Mouse (Mus musculus) lung, embryonic 14.5 days (tissue): ENCODE data around the gene Prex1. TPM values are rescaled to one million over a fixed set of nuclear protein-coding genes. Genes with fewer than 3 reads are reported as not detected.
A peak's percentile ranks its signal among the peaks of the same experiment; 100 is the strongest.

ENCODE experiments used
- ATAC-seq: fragments of 200-750 bp; cut with Nextera tagmentation; 2 replicates; pipeline ENCODE4 v1.8.0; 2017; ENCODE audit warnings: mild to moderate bottlenecking, moderate TSS enrichment, moderate library complexity; ENCODE audit not compliant: insufficient read depth
- DNase-seq: peaks from one replicate; pipeline ENCODE4 v3.0.0-alpha.2; 2015
- H3K27ac ChIP-seq: fragments of 300-500 bp; sonication (generic); 2 replicates; pipeline ENCODE4 v1.5.1; 2014; ENCODE audit warnings: low read depth, mild to moderate bottlenecking, moderate library complexity
- H3K27me3 ChIP-seq: fragments of 300-500 bp; sonication (generic); 2 replicates; pipeline ENCODE4 v1.6.1; 2014; ENCODE audit warnings: low read length, control low read depth; ENCODE audit not compliant: insufficient read depth
- H3K36me3 ChIP-seq: fragments of 300-500 bp; sonication (generic); 2 replicates; pipeline ENCODE4 v1.6.1; 2014; ENCODE audit warnings: control low read depth; ENCODE audit not compliant: insufficient read depth
- H3K4me1 ChIP-seq: fragments of 300-500 bp; sonication (generic); 2 replicates; pipeline ENCODE4 v1.6.1; 2014; ENCODE audit warnings: antibody characterized with exemption, control low read depth; ENCODE audit not compliant: insufficient read depth
- H3K4me2 ChIP-seq: fragments of 300-500 bp; sonication (generic); 2 replicates; pipeline ENCODE4 v1.6.1; 2014; ENCODE audit warnings: mild to moderate bottlenecking
- H3K4me3 ChIP-seq: fragments of 300-500 bp; sonication (generic); 2 replicates; pipeline ENCODE4 v1.5.1; 2014; ENCODE audit warnings: low read depth, low read length
- H3K9ac ChIP-seq: fragments of 300-500 bp; sonication (generic); 2 replicates; pipeline ENCODE4 v1.6.1; 2014
- H3K9me3 ChIP-seq: fragments of 300-500 bp; sonication (generic); 2 replicates; pipeline ENCODE4 v1.6.1; 2016; ENCODE audit warnings: low read depth, low read length, control low read depth
- CTCF ChIP-seq: IDR thresholded peaks from 2 replicates; pipeline ENCODE4 v1.5.1; 2016; ENCODE audit warnings: antibody characterized with exemption, low read depth
- WGBS: fragments of 180-500 bp; shearing (Covaris S2); extraction: QIAGEN DNeasy Blood & Tissue Kit; methylation state at CpG from one replicate; pipeline ENCODE4 v1.1.7; 2014; 5-methylcytosine and 5-hydroxymethylcytosine counted together
- polyA plus RNA-seq: library from polyadenylated mRNA; unstranded; fragments of >200 nt; fragmentation: Nextera tagmentation; extraction: Ambion mirVana; gene quantifications from 2 replicates; pipeline ENCODE4 v1.2.1, GENCODE M21; 2014

Gene Prex1
- polyA plus RNA-seq, 1 experiment from 2014 or later: 12.9 TPM

DNA sequence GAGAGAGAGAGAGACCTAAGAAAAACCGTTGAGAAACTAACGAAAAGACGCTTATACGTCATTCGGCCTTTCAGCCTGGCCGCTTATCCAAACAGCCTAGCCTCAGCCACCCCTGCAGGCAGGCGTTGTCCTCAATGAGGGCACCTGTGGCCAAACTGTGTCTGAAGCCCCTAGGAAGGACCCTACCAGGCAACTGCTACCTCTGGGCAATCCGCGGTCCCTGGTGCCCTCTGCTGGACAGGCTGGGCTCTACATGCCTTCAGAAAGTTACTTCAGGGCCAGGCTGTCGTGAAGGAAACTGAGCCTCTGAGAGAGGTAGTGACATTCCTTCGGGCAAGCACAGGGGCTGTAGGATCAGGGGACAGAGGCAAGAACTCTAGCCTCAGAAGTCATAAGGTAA, 149.2 kb downstream of the Prex1 start:
- peak; percentile 69; the same call in 1 of the 2 replicates for ATAC-seq
- H3K4me2 ChIP-seq: peak overlapping the region; percentile 37
- no peak overlapping the region for H3K4me3 ChIP-seq

DNA sequence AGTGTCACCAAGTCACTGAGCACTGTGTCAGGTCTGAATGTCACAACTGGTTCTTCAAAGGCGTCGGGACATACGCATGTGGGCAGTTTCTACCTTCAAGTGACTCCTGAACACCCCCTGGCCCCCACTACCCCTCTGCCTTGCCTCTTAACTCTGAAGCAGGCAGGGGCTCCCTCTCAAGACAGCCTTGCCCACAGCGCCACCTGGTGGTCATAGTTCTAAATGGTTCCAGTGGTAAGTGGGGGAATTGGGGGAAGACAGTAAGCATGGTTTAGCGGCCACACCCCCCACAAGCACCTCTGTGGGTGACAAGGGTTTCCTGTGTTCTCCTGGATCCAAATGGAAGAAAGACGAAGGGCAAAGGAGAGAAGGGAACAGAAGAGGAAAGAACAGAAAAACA, 149.7 kb downstream of the Prex1 start:
- no peaks in the 10 kb centered on the region for H3K4me1 ChIP-seq
- 6% methylated on average over 6 of the region's 6 CpGs for WGBS
- peak; percentile 94 for DNase-seq
- peak overlapping the region; percentile 37 for H3K4me2 ChIP-seq
- no peak overlapping the region for H3K9ac ChIP-seq
- peak; percentile 54; the same call in 1 of the 2 replicates for ATAC-seq
- no peaks in the 10 kb centered on the region for H3K27me3 ChIP-seq
- TF ChIP-seq CTCF: peak; percentile 96
- no peak overlapping the region for H3K27ac ChIP-seq
- no peaks in the 10 kb centered on the region for H3K9me3 ChIP-seq
- no peak overlapping the region for H3K4me3 ChIP-seq
- H3K36me3 ChIP-seq: no peaks in the 10 kb centered on the region

More for the DNA sequence above, 149.2 kb downstream of the Prex1 start:
- Histone ChIP-seq H3K9ac (no peak overlapping the region), H3K27me3 (no peaks in the 10 kb centered on the region), H3K9me3 (no peaks in the 10 kb centered on the region), H3K36me3 (no peaks in the 10 kb centered on the region), H3K4me1 (no peaks in the 10 kb centered on the region), H3K27ac (no peak overlapping the region)
- WGBS: 5% methylated on average over 11 of the region's 11 CpGs
- TF ChIP-seq CTCF: peak; percentile 99
- DNase-seq: peak; percentile 88

DNA sequence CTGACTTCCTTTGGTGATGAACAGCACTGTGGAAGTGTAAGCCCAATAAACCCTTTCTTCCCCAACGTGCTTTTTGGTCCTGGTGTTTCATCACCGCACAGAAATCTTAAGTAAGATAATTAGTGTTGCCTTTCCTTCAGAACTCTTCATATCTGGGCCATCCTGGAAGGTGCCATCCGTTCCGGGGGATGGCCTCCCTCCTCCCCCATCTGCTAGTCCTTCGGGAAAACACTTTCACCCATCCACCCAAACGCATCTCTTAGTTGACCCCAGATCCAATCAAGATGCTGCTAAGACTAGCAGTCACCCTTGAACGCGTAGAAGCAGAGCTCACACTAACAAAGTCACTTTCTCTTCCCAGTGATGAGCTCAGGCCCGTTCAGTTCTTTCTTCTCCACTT, 150.6 kb downstream of the Prex1 start:
- DNase-seq (no peak), ATAC-seq (no peak)
- Histone ChIP-seq H3K9ac (no peak overlapping the region), H3K36me3 (no peaks in the 10 kb centered on the region), H3K27me3 (no peaks in the 10 kb centered on the region), H3K27ac (no peak overlapping the region), H3K9me3 (no peaks in the 10 kb centered on the region), H3K4me2 (no peak overlapping the region), H3K4me3 (no peak overlapping the region), H3K4me1 (no peaks in the 10 kb centered on the region)
- 85% methylated on average over 9 of the region's 9 CpGs for WGBS
- TF ChIP-seq CTCF: no peak

DNA sequence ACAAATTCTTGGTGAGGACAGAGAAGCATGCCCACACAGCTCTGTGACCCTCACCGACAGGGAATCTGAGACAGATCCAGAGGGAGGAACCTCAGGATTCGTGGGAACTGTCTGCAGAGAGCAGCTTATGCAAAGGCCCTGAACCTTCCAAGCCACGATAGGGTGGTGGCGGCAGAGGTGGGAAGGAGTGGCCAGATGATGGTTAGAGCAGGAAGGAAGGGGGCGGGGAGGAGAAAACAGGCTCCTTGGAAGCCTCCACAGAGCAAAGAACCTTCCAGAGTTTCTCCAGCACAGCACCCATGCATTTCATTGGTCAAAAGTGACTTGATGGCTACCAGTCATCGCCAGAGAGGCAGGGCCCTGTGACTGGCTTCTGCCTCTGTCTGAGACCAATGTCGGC, 151.9 kb downstream of the Prex1 start:
- ATAC-seq (no peak), DNase-seq (no peak)
- Histone ChIP-seq H3K4me3 (no peak overlapping the region), H3K36me3 (no peaks in the 10 kb centered on the region), H3K27me3 (no peaks in the 10 kb centered on the region), H3K9ac (no peak overlapping the region), H3K27ac (no peak overlapping the region), H3K4me2 (no peak overlapping the region), H3K9me3 (no peaks in the 10 kb centered on the region), H3K4me1 (no peaks in the 10 kb centered on the region)
- WGBS: 63% methylated on average over 7 of the region's 7 CpGs
- no peak for TF ChIP-seq CTCF

DNA sequence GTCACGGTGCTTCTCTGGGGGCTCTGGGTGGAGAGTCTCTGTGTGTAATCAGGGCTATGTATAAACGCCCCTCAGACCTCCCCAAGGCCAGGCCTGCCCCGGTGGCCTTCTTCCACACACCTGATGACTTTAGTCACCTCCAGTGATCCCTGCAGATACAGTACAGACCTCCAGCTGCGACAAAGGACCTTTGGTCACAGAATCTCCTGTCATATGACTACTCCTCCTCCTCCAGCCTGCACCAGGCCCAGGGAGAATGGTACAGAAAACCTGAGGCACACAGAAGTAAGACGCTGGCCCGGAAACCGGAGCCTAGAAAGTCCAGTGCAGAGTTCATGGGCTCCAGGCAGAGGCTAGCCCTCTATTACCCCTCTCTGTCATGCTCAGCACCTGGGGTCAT, 152.8 kb downstream of the Prex1 start:
- TF ChIP-seq CTCF: no peak
- H3K4me2 ChIP-seq: no peak overlapping the region
- ATAC-seq: no peak
- H3K9ac ChIP-seq: no peak overlapping the region
- no peak overlapping the region for H3K4me3 ChIP-seq
- 84% methylated on average over 7 of the region's 7 CpGs for WGBS
- H3K36me3 ChIP-seq: no peaks in the 10 kb centered on the region
- no peak overlapping the region for H3K27ac ChIP-seq
- no peaks in the 10 kb centered on the region for H3K4me1 ChIP-seq
- no peaks in the 10 kb centered on the region for H3K9me3 ChIP-seq
- no peaks in the 10 kb centered on the region for H3K27me3 ChIP-seq
- DNase-seq: no peak

DNA sequence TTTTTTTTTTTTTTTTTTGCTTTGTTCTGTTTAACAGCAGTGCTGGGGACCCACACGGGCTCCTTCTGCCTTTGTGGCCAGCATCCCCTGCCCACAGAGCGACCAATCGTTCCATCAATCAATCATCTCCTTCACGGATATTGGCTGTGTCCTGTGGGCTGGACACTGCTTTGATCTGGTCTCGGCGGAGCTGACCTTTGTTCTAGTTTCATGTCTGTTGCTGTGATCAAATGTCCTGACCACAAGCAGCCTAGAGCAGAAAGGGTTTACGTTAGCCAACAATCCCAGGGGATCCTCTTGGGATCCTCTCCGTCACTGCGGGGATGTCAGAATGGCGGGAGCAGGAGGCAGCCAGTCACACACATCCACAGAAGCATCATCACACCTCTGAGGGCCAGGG, 154.1 kb downstream of the Prex1 start:
- ATAC-seq (no peak), DNase-seq (no peak)
- H3K36me3 ChIP-seq: no peaks in the 10 kb centered on the region
- H3K4me1 ChIP-seq: no peaks in the 10 kb centered on the region
- WGBS: 23% methylated on average over 10 of the region's 10 CpGs
- no peaks in the 10 kb centered on the region for H3K27me3 ChIP-seq
- no peaks in the 10 kb centered on the region for H3K9me3 ChIP-seq
- no peak for TF ChIP-seq CTCF
- H3K27ac ChIP-seq: no peak overlapping the region
- no peak overlapping the region for H3K4me3 ChIP-seq
- H3K9ac ChIP-seq: no peak overlapping the region
- H3K4me2 ChIP-seq: no peak overlapping the region

DNA sequence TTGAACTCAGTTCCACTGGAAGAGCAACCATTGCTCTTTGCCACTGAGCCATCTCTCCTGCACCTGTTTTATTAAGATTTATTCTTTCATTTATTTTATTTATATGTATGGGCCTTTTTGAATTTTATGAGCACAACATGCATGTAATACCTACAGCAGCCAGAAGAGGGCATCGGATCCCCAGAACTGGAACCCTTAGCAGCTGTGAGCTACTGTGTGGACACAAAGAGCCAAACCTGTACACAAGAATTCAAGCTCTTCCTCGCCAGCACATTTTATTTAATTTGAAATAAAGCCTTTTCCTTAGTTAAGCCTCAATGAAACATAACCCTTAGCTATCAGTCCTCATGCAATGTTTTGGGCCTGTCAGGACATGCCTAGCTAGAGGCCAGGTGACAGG, 158.1 kb downstream of the Prex1 start:
- Histone ChIP-seq H3K4me1 (no peaks in the 10 kb centered on the region), H3K36me3 (no peaks in the 10 kb centered on the region), H3K9ac (no peak overlapping the region), H3K9me3 (no peaks in the 10 kb centered on the region), H3K27me3 (no peaks in the 10 kb centered on the region), H3K4me2 (no peak overlapping the region), H3K4me3 (no peak overlapping the region), H3K27ac (no peak overlapping the region)
- ATAC-seq (no peak), DNase-seq (peak; percentile 72)
- TF ChIP-seq CTCF: peak; percentile 62
- whole genome bisulfite sequencing: 57% methylated on average over 2 of the region's 2 CpGs

DNA sequence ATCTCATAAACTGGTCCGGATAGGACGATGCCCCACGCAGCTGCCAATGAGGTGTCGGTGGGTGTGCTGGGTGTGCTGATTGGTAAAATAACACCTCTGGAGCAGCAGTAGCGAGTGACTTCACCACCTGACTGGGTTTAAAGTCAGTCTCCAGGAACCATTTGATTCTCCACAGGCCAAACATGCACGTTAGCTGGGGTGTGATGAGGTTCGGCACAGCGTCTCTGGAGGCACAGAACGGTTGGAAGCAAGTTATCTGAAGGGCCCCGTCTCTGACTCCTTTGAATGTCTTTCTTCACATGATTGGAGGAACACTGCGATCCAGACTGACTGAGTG, 159.5 kb downstream of the Prex1 start:
- Histone ChIP-seq H3K4me1 (no peaks in the 10 kb centered on the region), H3K9me3 (no peaks in the 10 kb centered on the region), H3K9ac (no peak overlapping the region), H3K4me3 (no peak overlapping the region), H3K27me3 (no peaks in the 10 kb centered on the region), H3K27ac (no peak overlapping the region), H3K4me2 (no peak overlapping the region), H3K36me3 (no peaks in the 10 kb centered on the region)
- ATAC-seq: no peak
- TF ChIP-seq CTCF: no peak
- DNase-seq: no peak
- WGBS: 70% methylated on average over 11 of the region's 11 CpGs
